Comparison of ENCODE assay signal across 27 mouse cellular contexts in the genomic region with DNA sequence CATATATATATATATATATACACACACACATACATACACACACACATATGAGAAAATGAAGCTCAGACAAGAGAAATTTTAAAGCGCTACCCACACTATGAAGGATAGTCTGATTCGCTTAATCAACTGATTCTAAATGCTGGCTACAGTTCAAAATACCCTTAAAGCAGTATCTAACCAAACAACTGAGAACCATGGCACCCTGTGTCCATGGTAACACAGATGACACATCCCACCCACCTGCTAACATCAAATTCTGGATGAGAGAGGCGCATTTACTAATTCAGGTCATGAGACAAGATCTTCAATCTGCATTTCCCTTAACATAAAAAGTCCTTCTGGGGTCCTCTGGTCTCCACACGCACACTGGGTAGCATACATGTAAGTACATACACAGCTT. TPM values are rescaled to one million over a fixed set of nuclear protein-coding genes. Genes with fewer than 3 reads are reported as not detected.
DNase-seq lines count a peak whose midpoint lies in the region; ATAC-seq and TF ChIP-seq lines count a peak whose summit lies in the region.
"Had no signal": no experiment of that assay in that cellular context is flagged by ENCODE, and none has a peak within 500 bp of the region (broad histone marks: within the 10 kb centered on the region; RNA-seq: fewer than 3 reads in every experiment).

No protein-coding gene starts in this region.

- no peaks in the 10 kb centered on the region for H3K27me3 ChIP-seq in forebrain, embryonic 14.5 days (replicated peaks; ENCODE audit: control insufficient read depth, insufficient read depth, low read length)
- no peaks in the 10 kb centered on the region for H3K27me3 ChIP-seq in forebrain, embryonic 15.5 days
- H3K27me3 ChIP-seq in hindbrain, postnatal 0 days (ENCODE audit: insufficient read depth, low read length), result no peaks in the 10 kb centered on the region
- H3K27me3 ChIP-seq: CH12.LX; embryonic facial prominence, embryonic 12.5 days; forebrain, embryonic 13.5 days; Patski had no signal

- no peak overlapping the region for H3K9ac ChIP-seq in forebrain, embryonic 14.5 days (ENCODE audit: low read length)
- H3K9ac ChIP-seq in forebrain, embryonic 15.5 days (replicated peaks), result no peak overlapping the region
- no peak overlapping the region for H3K9ac ChIP-seq in hindbrain, postnatal 0 days (replicated peaks; ENCODE audit: low read length)
- H3K9ac ChIP-seq: embryonic facial prominence, embryonic 12.5 days; forebrain, embryonic 13.5 days; forebrain, postnatal 0 days had no signal

- no peak overlapping the region for H3K4me2 ChIP-seq in forebrain, embryonic 14.5 days (ENCODE audit: low read length)
- no peak overlapping the region for H3K4me2 ChIP-seq in forebrain, embryonic 15.5 days (replicated peaks)
- H3K4me2 ChIP-seq in hindbrain, postnatal 0 days (ENCODE audit: low read depth, low read length), result no peak overlapping the region
- H3K4me2 ChIP-seq: embryonic facial prominence, embryonic 12.5 days; forebrain, embryonic 13.5 days had no signal

- H3K9me3 ChIP-seq in forebrain, embryonic 14.5 days (replicated peaks; ENCODE audit: control insufficient read depth, low read length), result no peaks in the 10 kb centered on the region
- H3K9me3 ChIP-seq in forebrain, embryonic 15.5 days, result no peaks in the 10 kb centered on the region
- H3K9me3 ChIP-seq in hindbrain, postnatal 0 days (ENCODE audit: low read length), result no peaks in the 10 kb centered on the region
- H3K9me3 ChIP-seq: embryonic facial prominence, embryonic 10.5 days; embryonic facial prominence, embryonic 12.5 days; forebrain, embryonic 13.5 days had no signal

- no peak for TF ChIP-seq CTCF in layer of hippocampus, adult 2 months (conservative IDR thresholded peaks at IDR 0.05)
- TF ChIP-seq CTCF in hindbrain, postnatal 0 days (IDR thresholded peaks at IDR 0.05; ENCODE audit: low read depth), result no peak

- no peaks in the 10 kb centered on the region for H3K4me1 ChIP-seq in forebrain, embryonic 14.5 days (ENCODE audit: control insufficient read depth, insufficient read depth, low read length)
- peaks cover 8% of the 10 kb centered on the region for H3K4me1 ChIP-seq in forebrain, embryonic 15.5 days
- no peaks in the 10 kb centered on the region for H3K4me1 ChIP-seq in hindbrain, postnatal 0 days (ENCODE audit: insufficient read depth, low read length)
- H3K4me1 ChIP-seq: embryonic facial prominence, embryonic 12.5 days; forebrain, embryonic 13.5 days had no signal

- peak; percentile 16; the same call in 1 of the 2 replicates for ATAC-seq in forebrain, embryonic 14.5 days
- ATAC-seq in forebrain, embryonic 15.5 days (replicated peaks), result no peak
- ATAC-seq in hindbrain, postnatal 0 days, result no peak
- ATAC-seq: forebrain, embryonic 13.5 days; forebrain, postnatal 0 days; Patski had no signal

- H3K27ac ChIP-seq in forebrain, embryonic 14.5 days (ENCODE audit: low read depth, low read length), result no peak overlapping the region
- H3K27ac ChIP-seq in forebrain, embryonic 15.5 days (replicated peaks), result no peak overlapping the region
- H3K27ac ChIP-seq in layer of hippocampus, adult 2 months, result peak overlapping the region; percentile 72; the same call in 1 of the 2 replicates
- no peak overlapping the region for H3K27ac ChIP-seq in hindbrain, postnatal 0 days
- H3K27ac ChIP-seq: embryonic facial prominence, embryonic 10.5 days; embryonic facial prominence, embryonic 12.5 days; forebrain, embryonic 13.5 days had no signal

- WGBS in forebrain, embryonic 14.5 days, result 90% methylated on average over 4 of the region's 4 CpGs
- WGBS in forebrain, embryonic 15.5 days, result 89% methylated on average over 4 of the region's 4 CpGs
- WGBS in hindbrain, postnatal 0 days, result 90% methylated on average over 4 of the region's 4 CpGs

- H3K4me3 ChIP-seq in forebrain, embryonic 14.5 days (ENCODE audit: low read depth, low read length), result no peak overlapping the region
- no peak overlapping the region for H3K4me3 ChIP-seq in forebrain, embryonic 15.5 days
- no peak overlapping the region; the same call in 1 of the 2 replicates for H3K4me3 ChIP-seq in layer of hippocampus, adult 2 months
- H3K4me3 ChIP-seq in hindbrain, postnatal 0 days (ENCODE audit: low read length), result no peak overlapping the region
- H3K4me3 ChIP-seq: embryonic facial prominence, embryonic 10.5 days; embryonic facial prominence, embryonic 12.5 days; forebrain, embryonic 13.5 days had no signal

- H3K36me3 ChIP-seq in forebrain, embryonic 14.5 days (ENCODE audit: control insufficient read depth, insufficient read depth, low read length), result peaks cover 2% of the 10 kb centered on the region; the same call in 1 of the 2 replicates
- peaks cover 6% of the 10 kb centered on the region for H3K36me3 ChIP-seq in forebrain, embryonic 15.5 days
- H3K36me3 ChIP-seq in hindbrain, postnatal 0 days (ENCODE audit: insufficient read depth, low read length), result no peaks in the 10 kb centered on the region
- H3K36me3 ChIP-seq: embryonic facial prominence, embryonic 12.5 days; G1E had no signal

- no peak for DNase-seq in forebrain, embryonic 14.5 days (ENCODE audit: low spot score)
- no peak for DNase-seq in layer of hippocampus, adult 2 months (ENCODE audit: low spot score in 2 of 2)
- no peak for DNase-seq in layer of hippocampus, adult 9-11 months
- DNase-seq in thymus, postnatal 0 days (ENCODE audit: low spot score), result peak; percentile 22
- DNase-seq in thymus, postnatal 25 days, result no peak
- no peak for DNase-seq in hindbrain, postnatal 0 days (ENCODE audit: low spot score)
- DNase-seq: adrenal gland, adult 8-10 months; adrenal gland, postnatal 14 days; adrenal gland, postnatal 36 days; B cell, adult 2 months; cerebellum, adult 11-12 months; cerebellum, adult 2 months; cerebellum, adult 9-10 months; cerebellum, postnatal 10 days; cerebellum, postnatal 25 days; forebrain, postnatal 0 days had no signal

RNA-seq across cellular contexts. Expression of a gene that starts 16.2 kb away (rescaled TPM):
- 249 and 271 TPM in 2 replicates for polyA plus RNA-seq in forebrain, embryonic 14.5 days (2014; fragmentation: Nextera tagmentation; extraction: Ambion mirVana)
- polyA plus RNA-seq in forebrain, embryonic 15.5 days (2015; fragmentation: Nextera tagmentation; extraction: Ambion mirVana), result 308 and 312 TPM in 2 replicates
- 100 to 1,000 TPM; 261 to 264 TPM for total RNA-seq in layer of hippocampus, adult 2 months (2021)
- 213 and 218 TPM in 2 replicates for polyA plus RNA-seq in thymus, postnatal 0 days (2015; fragmentation: Nextera tagmentation; extraction: Ambion mirVana)
- 250 and 296 TPM in 2 replicates for total RNA-seq in hindbrain, postnatal 0 days (2014; rRNA removed)
- polyA plus RNA-seq in hindbrain, postnatal 0 days (2015; fragmentation: Nextera tagmentation; extraction: Ambion mirVana), result 378 and 380 TPM in 2 replicates
- total RNA-seq: G1E had no signal

RNA-seq across cellular contexts. Expression of a gene that starts 33.4 kb away (rescaled TPM):
- not detected in 2 replicates for polyA plus RNA-seq in forebrain, embryonic 14.5 days (2014; fragmentation: Nextera tagmentation; extraction: Ambion mirVana)
- polyA plus RNA-seq in forebrain, embryonic 15.5 days (2015; fragmentation: Nextera tagmentation; extraction: Ambion mirVana), result not detected in 2 replicates
- total RNA-seq in layer of hippocampus, adult 2 months (2021), result not detected
- 8.7 and 12.5 TPM in 2 replicates for polyA plus RNA-seq in thymus, postnatal 0 days (2015; fragmentation: Nextera tagmentation; extraction: Ambion mirVana)
- not detected in 2 replicates for total RNA-seq in hindbrain, postnatal 0 days (2014; rRNA removed)
- 0.25 TPM in 1 of 2 replicates, not detected in the other for polyA plus RNA-seq in hindbrain, postnatal 0 days (2015; fragmentation: Nextera tagmentation; extraction: Ambion mirVana)
- total RNA-seq: adrenal gland, adult 18-20 months; adrenal gland, adult 8-10 months; adrenal gland, postnatal 14 days; adrenal gland, postnatal 36 days; CH12.LX; forebrain, postnatal 0 days had no signal
- polyA plus RNA-seq: activated CD4-positive, CD25-positive, alpha-beta regulatory T cell, adult 4 months; CD4-positive, CD25-positive, alpha-beta regulatory T cell, adult 4 months; cerebellum, adult 2 months; embryonic facial prominence, embryonic 10.5 days; forebrain, embryonic 11.5 days; G1E had no signal
